Mouse (Mus musculus): ENCODE measurements around the gene Etl4.

The Etl4 gene

GRCm38 (mm10) chr2:20710589-20710988 is 801.0 kb downstream of the Etl4 start:
- DNase-seq (ENCODE audit: extremely low spot score), result no peak

- DNase-seq (ENCODE audit: extremely low spot score), result no peak
Observed at GRCm38 (mm10) chr2:20711024-20711423, 801.4 kb downstream of the Etl4 start.

- no peak for DNase-seq (ENCODE audit: extremely low spot score)
Observed at GRCm38 (mm10) chr2:20719105-20719504, 809.5 kb downstream of the Etl4 start.

GRCm38 (mm10) chr2:20721098-20721497 is 811.5 kb downstream of the Etl4 start:
- no peak for DNase-seq (ENCODE audit: extremely low spot score)

- peak; percentile 37 for DNase-seq (ENCODE audit: extremely low spot score)
Observed at GRCm38 (mm10) chr2:20722165-20722991, 812.8 kb downstream of the Etl4 start.

GRCm38 (mm10) chr2:20723990-20724745 is 814.6 kb downstream of the Etl4 start:
- no peak for DNase-seq (ENCODE audit: extremely low spot score)

GRCm38 (mm10) chr2:20726974-20727373 is 817.4 kb downstream of the Etl4 start:
- DNase-seq (ENCODE audit: extremely low spot score), result no peak

GRCm38 (mm10) chr2:20727752-20728438 is 818.3 kb downstream of the Etl4 start:
- DNase-seq (ENCODE audit: extremely low spot score), result no peak

- no peak for DNase-seq (ENCODE audit: extremely low spot score)
Observed at GRCm38 (mm10) chr2:20735444-20735843, 825.9 kb downstream of the Etl4 start.

GRCm38 (mm10) chr2:20736324-20737015 is 826.9 kb downstream of the Etl4 start:
- DNase-seq (ENCODE audit: extremely low spot score), result no peak

GRCm38 (mm10) chr2:20737112-20737808 is 827.7 kb downstream of the Etl4 start:
- no peak for DNase-seq (ENCODE audit: extremely low spot score)

- no peak for DNase-seq (ENCODE audit: extremely low spot score)
Observed at GRCm38 (mm10) chr2:20737837-20738236, 828.3 kb downstream of the Etl4 start.

GRCm38 (mm10) chr2:20747723-20748122 is 838.1 kb downstream of the Etl4 start:
- DNase-seq (ENCODE audit: extremely low spot score), result no peak

- no peak for DNase-seq (ENCODE audit: extremely low spot score)
Observed at GRCm38 (mm10) chr2:20748481-20748880, 838.9 kb downstream of the Etl4 start.

- no peak for DNase-seq (ENCODE audit: extremely low spot score)
Observed at GRCm38 (mm10) chr2:20749687-20750086, 840.1 kb downstream of the Etl4 start.

GRCm38 (mm10) chr2:20753282-20754110 is 843.9 kb downstream of the Etl4 start:
- no peak for DNase-seq (ENCODE audit: extremely low spot score)

GRCm38 (mm10) chr2:20756964-20757363 is 847.4 kb downstream of the Etl4 start:
- no peak for DNase-seq (ENCODE audit: extremely low spot score)

- DNase-seq (ENCODE audit: extremely low spot score), result no peak
Observed at GRCm38 (mm10) chr2:20759045-20759662, 849.6 kb downstream of the Etl4 start.

- DNase-seq (ENCODE audit: extremely low spot score), result no peak
Observed at GRCm38 (mm10) chr2:20761320-20761719, 851.7 kb downstream of the Etl4 start.

- DNase-seq (ENCODE audit: extremely low spot score), result no peak
Observed at GRCm38 (mm10) chr2:20761751-20762150, 852.2 kb downstream of the Etl4 start.

Measured in embryo, embryonic 9.5 days (tissue).